Mouse (Mus musculus) heart, adult 8-10 months (tissue): ENCODE measurements at regions not wholly inside any gene's neighbourhood (a gene's known extent, or its start where the extent isn't known, plus 50 kb on each side); places are given as distances from the start of the nearest gene placed in this dataset.
"Not testable (repeated sequence)": the region's sequence is repeated elsewhere in the genome, so short reads cannot be mapped to it uniquely, and the experiment has no call there.

ENCODE experiments used
- DNase-seq: peaks from one replicate; pipeline ENCODE4 v3.0.0; 2022; ENCODE audit warnings: low spot score

DNA sequence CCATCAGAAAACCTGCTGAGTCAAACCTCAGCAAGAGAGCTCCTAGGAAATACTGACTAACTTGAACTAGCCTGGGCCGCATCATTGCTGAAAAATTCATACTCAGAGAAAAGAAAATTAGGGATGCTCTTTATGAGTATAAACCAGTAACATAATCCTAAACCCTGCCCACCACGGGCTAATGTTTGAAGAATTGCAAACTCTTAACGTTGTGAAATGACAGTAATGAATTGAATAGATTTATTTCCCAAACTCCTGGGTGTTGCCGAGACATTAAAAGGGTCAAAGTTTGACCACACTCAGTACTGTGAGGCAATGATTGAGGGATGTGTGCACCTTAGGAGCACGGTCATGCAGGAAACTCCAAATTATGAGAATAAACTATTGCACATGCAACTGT is 125.3 kb downstream of the Gipc2 start:
- DNase-seq, result no peak

DNA sequence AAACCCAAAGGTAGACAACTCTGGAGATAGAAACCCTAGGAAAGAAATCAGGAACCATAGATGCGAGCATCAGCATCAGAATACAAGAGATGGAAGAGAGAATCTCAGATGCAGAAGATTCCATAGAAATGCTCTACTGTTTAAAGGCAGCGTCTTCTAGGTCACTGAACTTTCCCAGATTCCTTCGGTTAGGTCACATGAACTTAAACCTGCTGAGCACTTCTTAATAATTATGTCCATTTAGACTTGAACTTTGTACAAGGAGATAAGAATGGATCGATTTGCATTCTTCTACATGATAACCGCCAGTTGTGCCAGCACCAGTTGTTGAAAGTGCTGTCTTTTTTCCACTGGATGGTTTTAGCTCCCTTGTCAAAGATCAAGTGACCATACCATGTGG is 129.2 kb downstream of the Gipc2 start:
- DNase-seq, result not testable (repeated sequence)

DNA sequence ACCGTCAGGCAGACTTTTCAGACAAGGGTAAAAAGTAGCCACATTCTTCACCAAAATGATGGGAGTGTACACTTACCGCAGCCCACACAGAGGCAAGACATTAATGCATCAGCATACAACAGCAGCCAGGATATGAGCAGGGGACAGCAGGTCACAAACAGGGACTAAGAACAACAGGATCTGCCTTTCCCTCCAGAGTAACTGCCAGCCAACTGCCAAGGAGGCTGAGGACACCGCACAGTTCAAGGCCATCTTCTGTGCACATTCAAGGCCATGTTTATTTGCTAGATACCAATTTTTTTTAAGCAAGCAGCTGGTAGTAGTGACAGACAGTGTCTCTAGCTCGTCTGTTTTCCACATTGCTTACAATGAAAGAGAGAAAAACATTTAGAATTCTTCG is 130.6 kb downstream of the Gipc2 start:
- DNase-seq, result no peak

DNA sequence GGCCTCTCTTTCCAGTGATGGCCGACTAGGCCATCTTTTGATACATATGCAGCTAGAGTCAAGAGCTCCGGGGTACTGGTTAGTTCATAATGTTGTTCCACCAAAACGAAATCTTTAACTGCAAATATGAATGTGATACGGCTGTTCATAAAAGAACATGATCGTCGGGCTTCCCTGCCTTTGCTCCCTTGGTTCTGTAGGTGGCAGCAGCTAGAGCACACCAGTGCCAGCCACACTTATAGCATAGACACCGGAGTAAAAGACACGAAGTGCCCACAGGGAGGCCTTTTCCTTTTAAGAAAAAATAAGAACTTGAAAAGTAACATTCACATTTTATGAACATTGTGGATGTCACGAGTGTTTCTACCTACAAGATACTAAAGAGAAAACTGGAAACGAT is 131.3 kb downstream of the Gipc2 start:
- no peak for DNase-seq

DNA sequence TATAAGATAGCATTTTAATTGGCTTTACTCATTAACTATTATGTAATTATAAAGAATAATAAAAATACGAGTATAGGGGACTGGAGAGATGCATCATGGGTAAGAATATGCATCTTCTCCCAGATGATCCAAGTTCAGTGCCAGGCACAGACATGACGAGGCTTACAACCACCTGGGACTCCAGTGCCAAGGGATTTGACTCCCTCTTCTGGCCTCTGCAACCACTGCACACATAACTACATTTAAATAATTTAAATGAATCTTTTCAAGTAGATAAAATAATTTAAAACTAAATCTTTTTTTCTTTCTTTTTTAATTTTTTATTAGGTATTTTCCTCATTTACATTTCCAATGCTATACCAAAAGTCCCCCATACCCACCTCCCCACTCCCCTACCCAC is 131.8 kb downstream of the Gipc2 start:
- no peak for DNase-seq

DNA sequence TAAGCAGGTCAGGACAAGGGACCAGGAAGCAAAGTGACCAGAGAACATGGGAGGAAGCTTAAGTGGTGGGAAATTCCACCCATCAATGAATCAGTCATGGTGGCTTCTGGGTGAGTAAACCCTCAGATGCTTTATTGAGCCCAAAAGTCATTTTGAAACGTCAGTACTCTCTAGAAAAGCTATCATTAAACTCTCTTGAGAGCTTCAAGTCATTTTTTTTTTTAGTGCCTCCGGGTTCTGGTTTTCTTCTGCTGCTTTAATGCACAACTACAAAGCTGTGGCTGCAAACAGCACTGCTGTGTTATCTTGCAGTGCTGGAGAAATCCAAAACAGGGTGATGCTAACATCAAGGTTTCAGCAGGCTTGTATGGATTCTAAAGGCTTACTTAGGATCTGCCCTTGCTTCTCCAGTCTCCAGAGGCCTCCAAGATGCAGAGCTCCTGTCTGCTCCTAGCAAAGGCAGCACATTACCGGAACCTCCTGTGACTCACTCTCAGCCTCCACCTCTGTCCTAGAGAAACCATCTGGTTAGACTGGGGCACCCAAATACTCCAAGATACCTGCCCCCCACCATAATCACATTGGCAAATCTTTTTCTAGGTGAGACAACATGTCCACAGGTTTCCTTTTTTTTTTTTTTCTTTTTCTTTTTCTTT is 133.2 kb downstream of the Gipc2 start:
- no peak for DNase-seq

DNA sequence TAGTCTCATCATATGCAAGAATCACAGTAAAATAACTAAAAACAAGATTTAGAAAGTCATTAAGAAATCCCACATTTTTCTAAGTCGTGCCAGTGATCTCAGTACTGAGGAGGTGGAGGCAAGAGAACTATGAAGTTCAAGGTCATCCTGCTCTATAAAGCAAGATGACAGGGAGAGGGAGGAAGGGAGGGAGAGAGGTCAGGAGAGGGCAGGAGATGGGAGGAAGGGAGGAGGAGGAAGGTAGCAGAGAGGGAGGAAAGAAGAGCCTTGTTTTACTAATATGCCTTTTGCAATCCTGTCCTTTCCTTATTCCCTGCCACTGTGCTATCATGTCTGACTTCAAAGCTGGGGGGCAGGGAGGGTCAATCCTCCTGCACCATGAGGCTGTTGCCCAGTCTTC is 137.3 kb downstream of the Gipc2 start:
- DNase-seq, result no peak

DNA sequence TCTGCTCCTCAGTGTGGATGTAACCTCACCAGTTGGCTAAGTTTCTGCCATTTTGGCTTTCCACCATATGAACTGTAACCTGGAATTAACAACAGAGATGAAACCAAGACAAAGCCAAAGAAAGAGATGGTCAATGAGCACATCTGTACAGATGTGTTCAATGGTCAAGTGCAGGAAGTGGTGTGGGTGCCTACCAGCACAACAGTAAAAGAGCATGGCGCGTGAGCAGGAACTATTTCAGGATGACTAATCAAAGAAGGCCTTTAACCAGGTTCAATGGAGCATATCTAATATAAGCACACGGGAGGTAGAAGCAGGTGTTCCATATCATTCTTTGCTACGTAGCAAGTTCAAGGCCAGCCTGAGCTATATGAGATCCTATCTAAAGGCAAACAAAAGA is 140.0 kb downstream of the Gipc2 start:
- no peak for DNase-seq

DNA sequence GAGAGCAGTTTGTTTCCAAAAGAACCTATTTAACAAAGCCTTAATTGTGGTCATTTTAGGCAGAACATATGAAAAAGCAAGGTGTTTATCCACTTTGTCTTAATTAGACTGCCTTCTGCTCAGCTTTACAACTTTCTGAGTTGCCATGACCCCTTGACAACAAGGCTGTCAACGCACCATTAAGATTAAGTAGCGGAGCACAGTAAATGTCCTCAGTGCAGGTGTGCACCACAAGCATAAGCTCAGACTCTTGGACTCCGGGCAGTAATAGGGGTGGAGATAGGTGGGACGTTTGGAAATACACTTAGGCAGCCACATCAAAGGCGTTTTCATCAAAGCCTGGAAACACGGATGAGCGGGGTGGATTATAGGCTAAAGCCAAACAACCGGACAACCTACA is 140.9 kb downstream of the Gipc2 start:
- DNase-seq, result no peak

DNA sequence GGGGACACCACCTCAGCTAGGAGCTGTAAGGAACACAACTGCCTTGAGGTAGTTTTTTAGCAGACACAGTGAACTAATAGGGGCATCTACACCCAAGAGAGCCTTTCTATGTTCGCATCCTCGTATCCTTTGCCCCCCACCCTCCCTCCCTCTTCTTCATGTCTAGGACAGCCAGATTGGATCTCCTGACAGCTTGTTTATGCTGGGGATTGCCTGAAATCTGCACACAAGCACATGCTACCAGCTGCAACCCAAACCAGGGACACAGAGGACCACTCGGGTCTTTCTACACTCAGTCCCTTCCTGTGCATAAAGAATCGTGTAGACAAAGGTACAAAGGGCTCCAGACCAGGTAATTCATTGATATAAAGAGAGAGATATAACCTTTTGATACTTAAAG is 159.3 kb downstream of the Gipc2 start:
- no peak for DNase-seq

DNA sequence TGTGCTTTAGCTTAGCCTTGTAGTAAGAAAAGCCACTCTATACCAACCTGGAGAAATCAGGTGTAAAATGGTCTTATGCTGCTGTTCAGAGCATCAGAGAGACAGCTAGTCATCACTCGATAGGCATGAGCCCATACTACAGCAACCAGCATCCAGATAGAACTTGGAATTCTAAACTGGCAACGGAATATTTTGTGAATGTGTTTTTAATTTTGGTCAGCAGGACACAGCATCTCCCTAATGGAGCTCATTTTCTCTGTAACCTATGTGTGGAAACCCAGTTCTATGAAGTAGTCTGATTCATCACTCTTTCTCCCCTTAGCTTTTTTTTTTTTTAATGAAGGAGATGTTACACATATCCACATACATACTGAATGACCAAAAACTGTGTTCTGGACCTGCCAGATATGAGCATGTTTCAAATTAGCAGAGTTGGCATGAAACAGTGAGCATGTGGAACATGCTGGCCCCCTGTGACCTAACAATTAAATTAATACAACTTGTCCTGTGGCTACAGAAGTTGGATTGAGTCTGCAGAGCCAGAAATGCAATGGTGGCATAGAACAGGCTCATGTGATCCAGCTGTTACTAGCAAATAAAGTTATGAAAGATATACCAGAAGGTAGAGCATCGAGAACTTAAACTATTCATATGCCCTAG is 160.5 kb downstream of the Gipc2 start:
- DNase-seq, result no peak

DNA sequence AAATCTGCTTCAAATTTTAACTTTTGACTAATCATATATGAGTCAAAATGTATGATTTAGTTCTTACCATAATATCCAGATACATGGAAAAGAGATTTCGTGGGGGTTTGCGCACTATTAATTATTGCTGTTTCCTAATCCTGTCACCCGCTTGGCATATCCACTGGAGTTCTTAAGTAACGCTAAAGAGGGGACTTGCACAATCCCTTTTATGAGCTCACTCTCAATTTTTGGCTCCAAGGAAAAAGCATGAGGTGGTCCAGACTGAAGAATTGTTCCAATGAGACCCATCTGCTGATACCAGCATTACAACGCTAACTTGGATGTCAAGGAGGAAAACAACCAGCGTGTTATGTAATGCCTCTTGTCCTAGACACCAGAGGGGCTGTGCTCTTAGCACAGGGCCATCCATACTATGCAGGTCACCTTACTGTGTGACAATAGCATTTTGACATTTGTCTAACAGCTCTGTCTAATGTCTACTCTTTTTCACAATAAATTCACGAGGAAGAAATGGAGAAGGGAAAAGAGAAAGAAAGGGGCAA is 161.5 kb downstream of the Gipc2 start:
- peak; percentile 33 for DNase-seq

DNA sequence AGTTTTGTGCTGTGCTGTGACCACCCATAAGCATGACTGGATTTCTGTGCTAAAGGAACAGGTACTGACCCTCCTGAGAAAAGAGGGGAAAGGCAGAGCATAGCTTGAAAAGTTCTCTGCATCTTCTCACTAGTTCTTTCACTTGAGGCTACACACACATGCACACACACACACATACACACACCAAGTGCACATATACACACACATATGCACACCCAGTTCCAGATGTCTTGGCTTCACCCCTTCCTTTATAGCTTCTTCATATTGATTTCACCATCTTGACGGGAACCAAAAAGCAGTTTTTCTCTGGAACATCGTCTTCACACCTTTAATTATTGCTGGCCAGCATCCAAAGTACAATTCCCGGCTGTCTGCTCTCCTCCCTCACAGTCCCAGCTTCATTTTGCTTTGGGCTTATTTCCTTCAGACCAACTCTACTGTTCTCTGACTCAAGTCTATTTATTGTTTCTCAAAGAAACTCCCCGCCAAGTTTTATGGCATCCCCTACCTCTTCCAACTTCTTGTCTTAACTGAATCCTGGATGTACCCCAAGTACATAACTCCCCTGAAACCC is 160.2 kb upstream of the Ptgfr start:
- no peak for DNase-seq

DNA sequence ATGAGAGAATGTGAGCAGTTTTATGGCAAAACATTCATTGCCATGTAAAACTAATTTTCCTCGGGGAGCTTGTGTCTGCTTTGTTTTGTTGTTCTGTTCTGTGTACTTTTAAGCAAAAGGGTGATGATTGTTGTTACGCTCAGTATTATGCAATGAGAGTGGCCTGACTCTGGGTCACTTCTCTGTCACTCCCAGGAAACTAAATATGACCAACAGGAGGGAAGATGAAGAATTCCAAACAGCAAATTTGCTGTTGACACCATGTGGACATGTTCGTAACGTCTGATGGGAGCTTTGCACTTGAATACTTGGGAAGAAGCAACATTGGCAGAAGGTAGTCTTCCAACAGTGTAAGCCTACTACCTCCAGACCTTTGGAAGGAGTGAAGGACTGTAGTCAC is 159.7 kb upstream of the Ptgfr start:
- DNase-seq, result no peak

DNA sequence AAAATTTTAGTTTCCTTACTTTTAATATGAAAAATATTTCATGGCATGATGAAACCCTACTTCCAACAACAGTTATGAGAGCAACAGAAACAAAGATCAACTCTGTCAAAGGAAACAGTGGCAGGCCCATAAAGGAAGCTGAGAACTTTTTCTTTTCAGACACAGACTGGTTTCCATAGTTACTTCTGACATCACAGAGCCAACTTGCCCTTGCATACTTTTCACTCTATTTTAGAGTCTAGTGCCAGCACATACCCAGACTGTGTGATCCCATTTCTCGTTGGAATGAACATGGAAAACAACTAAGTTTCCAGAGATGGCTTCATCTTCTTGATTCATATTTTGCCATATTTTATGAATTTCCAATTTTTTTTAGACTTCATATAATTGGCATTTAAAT is 150.8 kb upstream of the Ptgfr start:
- DNase-seq, result no peak

DNA sequence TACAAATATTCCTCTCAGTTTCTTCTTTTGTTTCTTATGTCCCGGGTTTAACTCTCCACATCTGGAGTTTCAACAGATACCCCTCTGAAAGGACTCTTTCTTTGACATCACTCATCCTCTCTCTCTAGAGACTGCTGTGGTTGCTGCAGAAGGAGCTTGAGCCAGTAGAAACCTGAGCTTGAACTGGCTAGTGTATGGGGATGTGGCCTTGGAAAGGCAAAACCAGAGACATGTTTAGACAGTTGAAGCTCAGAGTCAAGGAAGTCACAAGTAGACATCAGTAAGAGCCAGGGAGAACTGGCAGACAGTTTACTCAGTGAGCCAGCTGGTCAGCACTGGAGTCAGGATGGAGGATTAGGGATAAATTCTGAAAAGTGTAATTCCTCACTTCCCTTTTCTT is 140.7 kb upstream of the Ptgfr start:
- peak; percentile 16 for DNase-seq

DNA sequence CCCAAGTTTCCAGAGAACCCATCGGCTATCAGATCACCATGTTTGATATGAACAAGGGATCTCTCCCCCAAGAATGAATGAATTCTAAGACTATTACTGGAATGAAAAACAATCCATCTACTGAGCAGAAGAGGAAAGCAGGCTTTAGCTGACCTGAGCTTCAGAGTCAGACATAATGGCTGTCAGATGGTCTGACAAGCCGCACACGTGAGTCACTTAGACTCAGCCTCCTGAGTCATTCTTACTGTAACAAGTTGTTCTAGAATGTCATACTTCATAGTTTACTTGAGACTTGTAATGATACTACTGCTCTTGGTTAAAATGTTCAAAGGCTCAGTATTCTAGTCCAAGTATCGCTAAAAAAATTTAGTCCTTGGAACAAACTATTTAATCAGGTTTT is 140.2 kb upstream of the Ptgfr start:
- no peak for DNase-seq

DNA sequence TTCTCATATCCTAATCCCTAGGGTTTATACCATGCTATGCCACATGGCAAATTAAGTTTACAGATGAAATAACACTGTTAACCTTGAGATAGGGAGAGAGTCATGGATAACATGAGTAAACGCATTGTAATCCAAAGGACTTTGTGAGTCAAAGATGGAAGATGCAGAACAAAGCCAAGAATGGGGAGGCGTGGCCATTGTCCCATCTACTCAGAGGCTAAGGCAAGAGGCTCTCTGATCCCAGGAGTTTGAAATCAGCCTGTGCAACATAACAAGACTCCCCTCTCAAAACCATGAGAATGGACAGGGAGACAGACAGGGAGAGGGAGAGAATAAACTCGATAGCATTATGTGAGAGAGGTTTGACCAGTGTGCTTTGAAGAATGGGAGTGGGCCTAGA is 112.4 kb upstream of the Ptgfr start:
- no peak for DNase-seq

DNA sequence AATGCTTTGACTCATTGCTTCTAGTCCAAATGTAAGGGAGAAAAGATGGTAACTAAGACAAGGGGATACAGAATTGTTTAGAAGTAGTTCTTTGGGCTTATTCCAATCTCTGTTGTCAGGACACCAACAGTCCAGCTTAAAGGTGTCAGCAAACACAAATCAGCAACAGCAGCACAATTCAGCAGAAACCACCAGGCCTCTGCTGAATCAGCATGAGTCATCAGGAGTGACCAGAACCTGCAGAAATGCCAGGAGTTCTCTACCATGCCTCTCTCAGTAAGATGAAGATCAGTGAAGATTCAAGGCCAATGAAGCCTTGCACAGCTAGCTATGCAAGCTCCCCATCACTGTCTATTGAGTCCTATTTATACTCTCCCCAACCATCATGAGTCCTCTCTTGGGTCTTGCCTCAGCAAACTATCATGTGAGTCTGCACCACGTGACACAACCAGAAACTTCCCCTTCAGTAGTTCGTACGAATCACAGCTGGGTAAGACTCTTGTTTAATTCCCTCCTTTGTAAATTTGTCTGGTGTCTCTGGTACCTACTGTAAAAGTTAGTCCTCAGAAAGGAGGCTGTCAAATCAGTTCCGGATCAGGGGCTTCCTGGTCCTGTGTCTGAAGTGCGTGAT is 110.7 kb upstream of the Ptgfr start:
- no peak for DNase-seq

DNA sequence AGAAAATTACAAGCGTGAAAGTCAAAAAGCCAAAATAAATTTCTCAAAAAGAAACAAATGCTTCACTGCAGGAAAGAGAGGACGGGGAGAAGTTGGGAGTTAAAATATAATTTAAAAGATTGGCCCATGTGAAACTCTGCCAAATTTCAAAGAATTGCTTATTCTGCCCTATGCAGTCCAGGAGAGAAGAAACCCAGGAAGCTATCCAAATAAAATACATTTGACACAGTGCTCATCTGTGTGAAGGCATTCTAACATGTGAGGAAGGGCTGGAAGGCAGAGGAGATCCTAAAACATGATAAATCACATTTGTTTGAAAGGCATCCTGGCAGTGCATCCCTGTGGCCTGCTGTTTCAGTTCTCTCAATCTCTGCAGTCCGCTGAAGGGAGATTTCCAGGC is 108.5 kb upstream of the Ptgfr start:
- no peak for DNase-seq

DNA sequence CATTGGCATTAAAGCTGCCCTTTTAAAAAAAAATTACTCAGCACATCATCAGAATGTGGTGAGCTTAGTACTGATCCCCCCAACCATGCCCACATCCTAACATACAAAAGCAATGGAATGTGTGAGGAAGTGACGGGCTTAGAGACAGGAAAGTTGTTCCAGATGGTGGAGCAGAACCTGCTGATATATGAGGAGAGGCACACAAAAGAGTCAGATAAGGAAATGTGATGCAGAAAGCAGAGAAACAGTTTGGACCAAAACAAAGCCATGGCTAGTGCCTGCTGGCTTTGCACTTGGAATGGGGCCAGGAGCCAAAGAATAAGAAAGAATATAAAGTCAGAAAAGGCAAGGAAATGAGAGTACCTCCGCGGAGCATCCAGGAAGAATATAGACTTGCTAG is 106.1 kb upstream of the Ptgfr start:
- DNase-seq, result no peak

DNA sequence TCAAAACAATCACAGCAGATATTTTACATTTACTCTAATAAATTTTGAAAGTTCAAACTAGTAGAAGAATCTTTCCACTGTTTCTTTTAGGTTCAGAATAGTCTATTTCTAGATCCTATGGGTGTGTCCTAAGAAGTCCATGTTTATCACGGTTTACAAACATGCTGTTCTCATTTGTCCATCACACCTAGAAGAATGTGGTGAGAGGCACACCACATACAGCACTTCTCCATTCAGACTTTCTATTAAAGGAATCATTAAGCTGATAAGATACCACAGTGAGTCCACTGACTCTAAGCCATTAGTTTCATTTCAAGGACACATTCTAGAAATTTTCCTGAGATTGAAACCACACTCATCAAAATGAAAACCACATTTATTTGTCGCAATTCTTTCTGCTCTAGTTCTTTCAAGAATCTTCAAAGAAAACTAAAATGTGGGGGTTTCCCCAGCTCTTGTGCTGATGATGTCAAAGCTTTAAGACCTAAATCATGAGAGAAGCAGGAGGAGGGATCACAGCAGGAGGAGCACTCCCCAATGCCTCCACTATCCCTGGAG is 101.1 kb upstream of the Ptgfr start:
- no peak for DNase-seq

DNA sequence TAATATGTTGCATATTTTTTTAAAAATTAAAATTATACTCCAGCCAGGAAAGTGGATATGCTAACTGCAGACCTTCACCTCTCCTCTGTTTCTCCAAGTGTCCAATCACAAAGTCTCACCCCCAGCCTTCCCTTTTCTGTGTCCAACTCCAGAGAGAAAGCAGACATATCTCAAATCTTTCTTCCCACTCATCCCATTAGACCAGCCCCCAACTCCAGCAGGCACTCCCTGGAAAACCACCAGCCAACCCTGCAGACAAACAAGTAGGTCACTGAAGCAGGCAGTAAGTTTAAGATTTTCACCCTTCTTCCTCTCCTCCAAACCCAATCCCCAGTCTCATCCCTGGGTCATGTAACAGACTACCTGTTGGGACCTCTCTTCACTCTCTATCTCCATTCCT is 94.2 kb upstream of the Ptgfr start:
- no peak for DNase-seq
